Mouse (Mus musculus) liver, embryonic 15.5 days (tissue): ENCODE measurements around the gene Mfsd14a. TPM values are rescaled to one million over a fixed set of nuclear protein-coding genes. Genes with fewer than 3 reads are reported as not detected.
A peak's percentile ranks its signal among the peaks of the same experiment; 100 is the strongest.

Experiments
- ATAC-seq: fragments of 200-750 bp; cut with Nextera tagmentation; 2 replicates; pipeline ENCODE4 v1.8.0; 2017; ENCODE audit warnings: moderate number of reproducible peaks, mild to moderate bottlenecking, moderate library complexity; ENCODE audit not compliant: insufficient read depth
- H3K27ac ChIP-seq: fragments of 300-500 bp; sonication (generic); replicated peaks from 2 replicates; pipeline ENCODE4 v1.5.1; 2015; ENCODE audit warnings: mild to moderate bottlenecking, inconsistent platforms
- H3K27me3 ChIP-seq: fragments of 300-500 bp; sonication (generic); 2 replicates; pipeline ENCODE4 v1.6.1; 2015; ENCODE audit warnings: mild to moderate bottlenecking, inconsistent platforms
- H3K36me3 ChIP-seq: fragments of 300-500 bp; sonication (generic); replicated peaks from 2 replicates; pipeline ENCODE4 v1.6.1; 2015; ENCODE audit warnings: moderate library complexity, mild to moderate bottlenecking, inconsistent platforms
- H3K4me1 ChIP-seq: fragments of 300-500 bp; sonication (generic); replicated peaks from 2 replicates; pipeline ENCODE4 v1.6.1; 2015; ENCODE audit warnings: inconsistent platforms
- H3K4me2 ChIP-seq: fragments of 300-500 bp; sonication (generic); 2 replicates; pipeline ENCODE4 v1.6.1; 2015; ENCODE audit warnings: moderate library complexity, mild to moderate bottlenecking, inconsistent platforms
- H3K4me3 ChIP-seq: fragments of 300-500 bp; sonication (generic); replicated peaks from 2 replicates; pipeline ENCODE4 v1.5.1; 2015; ENCODE audit warnings: mild to moderate bottlenecking, inconsistent platforms
- H3K9ac ChIP-seq: fragments of 300-500 bp; sonication (generic); 2 replicates; pipeline ENCODE4 v1.6.1; 2015; ENCODE audit warnings: moderate library complexity, mild to moderate bottlenecking, inconsistent platforms
- H3K9me3 ChIP-seq: fragments of 300-500 bp; sonication (generic); replicated peaks from 2 replicates; pipeline ENCODE4 v1.6.1; 2016; ENCODE audit warnings: inconsistent platforms
- WGBS: fragments of 180-500 bp; shearing (Covaris S2); methylation state at CpG from one replicate; pipeline ENCODE4 v1.1.7; 2015; ENCODE audit warnings: mixed read lengths; ENCODE audit not compliant: insufficient replicate concordance; 5-methylcytosine and 5-hydroxymethylcytosine counted together
- polyA plus RNA-seq: library from polyadenylated mRNA; unstranded; fragments of >200 nt; fragmentation: Nextera tagmentation; extraction: Ambion mirVana; gene quantifications from 2 replicates; pipeline ENCODE4 v1.2.1, GENCODE M21; 2015

Gene Mfsd14a
- polyA plus RNA-seq, result 33.3 and 34.9 TPM in 2 replicates

- ATAC-seq, result peak; percentile 96
- no peaks in the 10 kb centered on the region for H3K9me3 ChIP-seq
- H3K27me3 ChIP-seq, result no peaks in the 10 kb centered on the region
- H3K4me2 ChIP-seq, result peak within 1 kb of the TSS; percentile 84
- no peaks in the 10 kb centered on the region for H3K36me3 ChIP-seq
- peak within 1 kb of the TSS; percentile 92 for H3K9ac ChIP-seq
- peak within 1 kb of the TSS; percentile 100 for H3K4me3 ChIP-seq
- WGBS, result under 1% methylated on average over 39 of the region's 39 CpGs
- peak within 1 kb of the TSS; percentile 93 for H3K27ac ChIP-seq
- H3K4me1 ChIP-seq, result peaks cover 42% of the 10 kb centered on the region
Measured at GRCm38 (mm10) chr3:116662463-116662863, at the start of gene Mfsd14a. Gene Mfsd14a (minus strand): TSS chr3:116662677.

GRCm38 (mm10) chr3:116711624-116712435 lies 49.4 kb upstream of the Mfsd14a start:
- peak; percentile 91 for ATAC-seq
- under 1% methylated on average over 84 of the region's 85 CpGs for WGBS

GRCm38 (mm10) chr3:116710941-116711340 lies 48.5 kb upstream of the Mfsd14a start:
- Histone ChIP-seq H3K4me2 (peak overlapping the region; percentile 88), H3K4me3 (peak overlapping the region; percentile 99), H3K36me3 (peaks cover 10% of the 10 kb centered on the region; the same call in 1 of the 2 replicates), H3K9me3 (no peaks in the 10 kb centered on the region), H3K27ac (peak overlapping the region; percentile 94), H3K9ac (peak overlapping the region; percentile 98), H3K27me3 (no peaks in the 10 kb centered on the region), H3K4me1 (peaks cover 37% of the 10 kb centered on the region)
- 24% methylated on average over 9 of the region's 9 CpGs for WGBS
- peak; percentile 32; the same call in 1 of the 2 replicates for ATAC-seq

More at GRCm38 (mm10) chr3:116711624-116712435, 49.4 kb upstream of the Mfsd14a start:
- Histone ChIP-seq H3K27ac (peak overlapping the region; percentile 94), H3K9me3 (no peaks in the 10 kb centered on the region), H3K27me3 (no peaks in the 10 kb centered on the region), H3K4me1 (peaks cover 35% of the 10 kb centered on the region), H3K4me2 (peak overlapping the region; percentile 88), H3K9ac (peak overlapping the region; percentile 98), H3K36me3 (peaks cover 3% of the 10 kb centered on the region; the same call in 1 of the 2 replicates), H3K4me3 (peak overlapping the region; percentile 99)

- Histone ChIP-seq H3K4me1 (peaks cover 29% of the 10 kb centered on the region), H3K4me2 (no peak overlapping the region), H3K27me3 (no peaks in the 10 kb centered on the region), H3K4me3 (no peak overlapping the region), H3K27ac (peak overlapping the region; percentile 2; the same call in 1 of the 2 replicates), H3K9me3 (no peaks in the 10 kb centered on the region), H3K9ac (no peak overlapping the region), H3K36me3 (peaks cover 22% of the 10 kb centered on the region; the same call in 1 of the 2 replicates)
- ATAC-seq, result peak; percentile 63
- 77% methylated on average over 1 of the region's 1 CpGs for WGBS
Measured at GRCm38 (mm10) chr3:116705637-116706204, 43.2 kb upstream of the Mfsd14a start.

GRCm38 (mm10) chr3:116703835-116704234 lies 41.4 kb upstream of the Mfsd14a start:
- H3K4me1 ChIP-seq, result peaks cover 20% of the 10 kb centered on the region
- H3K27me3 ChIP-seq, result no peaks in the 10 kb centered on the region
- H3K27ac ChIP-seq, result no peak overlapping the region
- H3K36me3 ChIP-seq, result peaks cover 25% of the 10 kb centered on the region; the same call in 1 of the 2 replicates
- no peak overlapping the region for H3K4me3 ChIP-seq
- H3K4me2 ChIP-seq, result no peak overlapping the region
- no peak for ATAC-seq
- H3K9me3 ChIP-seq, result no peaks in the 10 kb centered on the region
- 78% methylated on average over 5 of the region's 5 CpGs for WGBS
- H3K9ac ChIP-seq, result no peak overlapping the region

- H3K4me2 ChIP-seq, result no peak overlapping the region
- no peak for ATAC-seq
- no peak overlapping the region for H3K4me3 ChIP-seq
- peaks cover 20% of the 10 kb centered on the region for H3K4me1 ChIP-seq
- no peaks in the 10 kb centered on the region for H3K27me3 ChIP-seq
- peaks cover 25% of the 10 kb centered on the region; the same call in 1 of the 2 replicates for H3K36me3 ChIP-seq
- WGBS, result 64% methylated on average over 1 of the region's 1 CpGs
- H3K27ac ChIP-seq, result no peak overlapping the region
- no peaks in the 10 kb centered on the region for H3K9me3 ChIP-seq
- no peak overlapping the region for H3K9ac ChIP-seq
Measured at GRCm38 (mm10) chr3:116702647-116703272, 40.3 kb upstream of the Mfsd14a start.

GRCm38 (mm10) chr3:116701601-116702000 lies 39.1 kb upstream of the Mfsd14a start:
- no peak overlapping the region for H3K4me3 ChIP-seq
- H3K4me1 ChIP-seq, result peaks cover 23% of the 10 kb centered on the region
- peaks cover 19% of the 10 kb centered on the region; the same call in 1 of the 2 replicates for H3K36me3 ChIP-seq
- no peak overlapping the region for H3K4me2 ChIP-seq
- 86% methylated on average over 4 of the region's 4 CpGs for WGBS
- H3K27ac ChIP-seq, result 0 out of 2 replicates have a peak overlapping the region, but pooled peaks have one; percentile 29
- H3K9me3 ChIP-seq, result no peaks in the 10 kb centered on the region
- ATAC-seq, result no peak
- H3K27me3 ChIP-seq, result no peaks in the 10 kb centered on the region
- no peak overlapping the region for H3K9ac ChIP-seq

- peaks cover 30% of the 10 kb centered on the region for H3K4me1 ChIP-seq
- 61% methylated on average over 2 of the region's 2 CpGs for WGBS
- H3K27ac ChIP-seq, result no peak overlapping the region; the same call in 1 of the 2 replicates
- no peak overlapping the region for H3K9ac ChIP-seq
- no peaks in the 10 kb centered on the region for H3K27me3 ChIP-seq
- H3K36me3 ChIP-seq, result peaks cover 7% of the 10 kb centered on the region; the same call in 1 of the 2 replicates
- no peak overlapping the region for H3K4me3 ChIP-seq
- H3K4me2 ChIP-seq, result no peak overlapping the region
- no peak for ATAC-seq
- no peaks in the 10 kb centered on the region for H3K9me3 ChIP-seq
Measured at GRCm38 (mm10) chr3:116698786-116699185, 36.3 kb upstream of the Mfsd14a start.

GRCm38 (mm10) chr3:116695666-116695985 lies 33.1 kb upstream of the Mfsd14a start:
- WGBS, result 60% methylated on average over 2 of the region's 2 CpGs
- no peak overlapping the region for H3K4me3 ChIP-seq
- H3K9me3 ChIP-seq, result no peaks in the 10 kb centered on the region
- H3K4me1 ChIP-seq, result peaks cover 37% of the 10 kb centered on the region
- H3K36me3 ChIP-seq, result peaks cover 9% of the 10 kb centered on the region
- peak overlapping the region; percentile 63 for H3K4me2 ChIP-seq
- no peak overlapping the region for H3K9ac ChIP-seq
- H3K27me3 ChIP-seq, result no peaks in the 10 kb centered on the region
- ATAC-seq, result no peak
- H3K27ac ChIP-seq, result peak overlapping the region; percentile 95

GRCm38 (mm10) chr3:116694955-116695665 lies 32.6 kb upstream of the Mfsd14a start:
- Histone ChIP-seq H3K9me3 (no peaks in the 10 kb centered on the region), H3K4me2 (peak overlapping the region; percentile 63), H3K27me3 (no peaks in the 10 kb centered on the region), H3K4me1 (peaks cover 37% of the 10 kb centered on the region), H3K4me3 (peak overlapping the region; percentile 20), H3K9ac (peak overlapping the region; percentile 50), H3K36me3 (peaks cover 9% of the 10 kb centered on the region), H3K27ac (peak overlapping the region; percentile 95)
- 41% methylated on average over 8 of the region's 8 CpGs for WGBS
- peak; percentile 77 for ATAC-seq
